Mouse (Mus musculus) lung, adult 2 months (tissue): ENCODE data around the gene Gm10715.
"Not testable (repeated sequence)": the region's sequence is repeated elsewhere in the genome, so short reads cannot be mapped to it uniquely, and the experiment has no call there.

Source experiments
- CTCF ChIP-seq: fragments of 200-500 bp; IDR thresholded peaks from 2 replicates; pipeline ENCODE4 v1.5.1; 2011; ENCODE audit warnings: mild to moderate bottlenecking, low read length, control low read depth; ENCODE audit not compliant: insufficient read depth
- POLR2A ChIP-seq: fragments of 200-500 bp; IDR thresholded peaks from 2 replicates; pipeline ENCODE4 v1.6.1; 2011; ENCODE audit warnings: low read depth, mild to moderate bottlenecking, control low read depth, low read length, borderline replicate concordance; ENCODE audit errors: extremely low read depth

DNA sequence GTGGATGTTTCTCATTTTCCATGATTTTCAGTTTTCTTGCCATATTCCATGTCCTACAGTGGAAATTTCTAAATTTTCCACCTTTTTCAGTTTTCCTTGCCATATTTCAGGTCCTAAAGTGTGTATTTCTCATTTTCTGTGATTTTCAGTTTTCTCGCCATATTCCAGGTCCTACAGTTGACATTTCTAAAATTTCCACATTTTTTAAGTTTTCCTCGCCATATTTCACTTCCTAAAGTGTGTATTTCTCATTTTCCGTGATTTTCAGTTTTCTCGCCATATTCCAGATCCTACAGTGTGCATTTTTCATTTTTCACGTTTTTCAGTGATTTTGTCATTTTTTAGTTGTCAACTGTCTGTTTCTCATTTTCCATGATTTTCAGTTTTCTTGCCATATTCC, 27.3 kb upstream of the Gm10715 start:
- not testable (repeated sequence) for TF ChIP-seq CTCF, POLR2A
